Mouse (Mus musculus): Measurements from ENCODE around the gene Gm20716.

Gene Gm20716

GRCm38 (mm10) chr2:168229116-168230025 is 793 bp downstream of the Gm20716 start:
- peak; percentile 55 for DNase-seq (ENCODE audit: low read depth)

DNA sequence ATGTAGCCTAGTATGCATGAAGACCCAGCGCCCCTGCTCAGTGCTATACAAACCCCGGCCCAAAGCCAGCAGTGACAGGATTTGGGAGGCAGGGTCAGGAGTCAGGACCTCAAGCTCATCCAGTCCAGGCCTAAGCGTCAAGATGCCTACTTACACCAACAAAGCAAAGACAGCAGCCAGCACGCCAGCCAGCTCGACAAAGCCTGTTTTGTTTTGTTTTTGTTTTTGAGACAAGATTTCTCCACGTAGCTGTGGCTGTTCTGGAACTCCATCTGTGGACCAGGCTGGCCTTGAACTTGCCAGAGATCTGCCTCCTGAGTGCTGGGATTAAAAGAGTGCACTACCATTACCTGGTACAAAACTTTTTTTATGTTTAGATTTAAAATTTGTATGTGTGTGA is 6.8 kb downstream of the Gm20716 start:
- DNase-seq (ENCODE audit: low read depth), result no peak

- DNase-seq (ENCODE audit: low read depth), result no peak
Observed at GRCm38 (mm10) chr2:168213788-168214397, 16.3 kb downstream of the Gm20716 start.

GRCm38 (mm10) chr2:168207883-168208282 is 22.3 kb downstream of the Gm20716 start:
- DNase-seq (ENCODE audit: low read depth), result no peak

DNA sequence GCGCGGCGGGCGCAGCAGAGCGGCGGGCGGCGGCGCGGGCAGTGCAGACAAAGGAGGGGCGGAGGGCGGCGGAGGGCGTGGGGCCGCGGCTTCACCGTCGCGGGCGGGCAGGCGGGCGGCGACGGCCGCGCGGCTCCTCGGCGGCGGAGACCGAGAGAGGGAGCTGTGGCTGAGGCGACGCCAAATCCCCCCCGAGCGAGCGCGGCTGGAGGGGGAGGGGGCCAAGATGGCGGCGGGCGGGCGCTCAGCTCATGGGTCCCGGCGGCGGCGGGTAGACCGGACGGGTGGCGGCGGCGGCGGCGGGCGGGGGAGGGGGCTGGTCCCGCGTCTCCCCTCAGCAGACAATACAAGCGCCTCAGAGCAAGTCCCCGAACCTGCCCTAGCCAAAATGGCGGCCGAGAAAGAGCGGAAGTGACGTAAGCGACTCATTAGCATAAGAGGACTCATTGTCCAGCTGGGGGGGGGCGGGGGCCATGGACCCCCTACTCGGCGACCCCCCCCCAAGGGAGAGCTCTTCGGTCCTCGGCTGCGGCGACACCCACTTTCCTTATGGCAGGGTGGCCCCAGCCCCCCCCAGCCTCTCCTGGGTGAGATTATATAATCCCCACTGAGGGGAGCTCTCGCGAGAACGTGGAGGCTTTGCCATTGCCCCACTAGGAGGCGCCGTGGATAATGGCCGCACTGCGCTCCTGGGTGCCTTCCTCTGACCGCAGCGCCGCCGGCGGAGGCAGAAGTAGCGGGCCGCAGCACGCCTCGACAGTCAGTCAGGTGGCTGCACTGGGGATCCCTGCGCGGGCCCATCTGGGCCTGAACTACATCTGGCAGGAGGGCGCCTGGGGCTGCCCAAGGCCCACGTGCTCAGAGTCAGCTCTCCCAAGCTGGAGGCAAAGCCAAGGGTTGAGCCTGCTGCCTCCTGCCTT is 23.2 kb downstream of the Gm20716 start, which contains the start of gene Adnp:
Gene Adnp (minus strand): TSS at position 388 of the 920 bp plus-strand sequence.
- peak; percentile 96 for DNase-seq (ENCODE audit: low read depth)

DNA sequence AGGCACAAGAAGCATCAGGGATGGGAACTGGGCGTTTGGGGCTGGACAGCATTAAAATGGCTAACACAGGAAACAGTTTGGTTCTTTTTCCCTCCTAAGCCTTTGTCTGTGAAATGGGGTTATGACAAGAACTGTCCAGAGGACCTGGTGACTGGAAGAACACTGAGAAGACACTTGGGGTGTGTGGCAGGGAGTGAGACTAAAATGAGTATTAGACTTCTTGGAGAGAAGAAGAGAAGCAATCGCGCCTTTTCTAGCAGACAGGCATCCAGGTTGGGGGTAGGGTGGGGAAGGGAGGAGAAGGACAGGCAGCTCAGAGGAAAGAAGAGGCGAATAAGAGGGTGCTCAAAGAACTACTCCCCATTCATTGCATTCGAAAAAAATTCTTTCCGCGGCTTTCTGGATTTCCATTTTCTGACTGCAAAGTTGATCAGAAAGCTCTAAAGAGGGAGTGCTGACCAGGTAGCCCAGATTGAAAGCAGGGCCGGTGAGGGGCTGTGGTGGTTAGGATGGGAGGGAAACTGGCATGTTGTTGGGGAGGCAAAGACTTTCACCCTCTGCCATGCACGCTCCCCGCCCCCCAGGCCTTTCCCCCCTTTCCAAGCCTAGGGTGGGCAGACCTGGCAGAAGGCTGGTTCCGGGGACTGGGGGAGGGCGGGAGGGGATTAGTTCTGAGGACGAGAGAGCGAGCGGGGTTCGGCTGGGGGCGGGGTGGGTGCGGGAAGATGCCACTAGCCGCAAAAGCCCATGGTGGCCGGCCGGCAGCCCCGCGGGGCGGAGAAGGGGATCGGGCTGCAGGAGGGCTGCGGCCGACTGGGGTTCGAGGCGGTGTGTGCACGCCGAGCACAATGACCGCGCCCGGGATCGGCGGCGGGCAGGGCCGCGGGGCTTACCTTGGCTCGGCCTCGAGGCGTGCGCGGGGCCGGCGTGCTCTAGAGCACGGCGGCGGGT is 24.2 kb downstream of the Gm20716 start:
- DNase-seq (ENCODE audit: low read depth), result peak; percentile 17

DNA sequence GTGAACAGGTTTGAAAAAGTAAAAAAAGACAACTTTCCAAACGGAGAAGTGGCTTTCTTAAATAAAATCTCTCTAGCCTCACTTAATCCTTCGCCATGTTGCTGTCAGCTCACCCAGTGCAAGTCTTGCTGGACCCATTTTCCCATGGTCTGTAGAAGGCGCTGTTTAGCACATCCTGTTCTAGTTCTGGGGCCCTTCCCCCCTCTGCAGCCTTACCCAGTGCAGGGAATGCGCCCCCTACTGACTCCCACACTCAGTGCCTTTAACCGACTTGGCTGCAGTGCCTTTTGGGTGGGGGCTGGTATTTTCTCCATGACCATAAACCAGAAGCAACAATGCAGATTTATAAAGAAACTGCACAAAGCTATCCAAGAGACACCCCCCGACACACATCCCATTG is 24.9 kb downstream of the Gm20716 start:
- peak; percentile 96 for DNase-seq (ENCODE audit: low read depth)

- no peak for DNase-seq (ENCODE audit: low read depth)
Observed at GRCm38 (mm10) chr2:168204476-168204999, 25.6 kb downstream of the Gm20716 start.

DNA sequence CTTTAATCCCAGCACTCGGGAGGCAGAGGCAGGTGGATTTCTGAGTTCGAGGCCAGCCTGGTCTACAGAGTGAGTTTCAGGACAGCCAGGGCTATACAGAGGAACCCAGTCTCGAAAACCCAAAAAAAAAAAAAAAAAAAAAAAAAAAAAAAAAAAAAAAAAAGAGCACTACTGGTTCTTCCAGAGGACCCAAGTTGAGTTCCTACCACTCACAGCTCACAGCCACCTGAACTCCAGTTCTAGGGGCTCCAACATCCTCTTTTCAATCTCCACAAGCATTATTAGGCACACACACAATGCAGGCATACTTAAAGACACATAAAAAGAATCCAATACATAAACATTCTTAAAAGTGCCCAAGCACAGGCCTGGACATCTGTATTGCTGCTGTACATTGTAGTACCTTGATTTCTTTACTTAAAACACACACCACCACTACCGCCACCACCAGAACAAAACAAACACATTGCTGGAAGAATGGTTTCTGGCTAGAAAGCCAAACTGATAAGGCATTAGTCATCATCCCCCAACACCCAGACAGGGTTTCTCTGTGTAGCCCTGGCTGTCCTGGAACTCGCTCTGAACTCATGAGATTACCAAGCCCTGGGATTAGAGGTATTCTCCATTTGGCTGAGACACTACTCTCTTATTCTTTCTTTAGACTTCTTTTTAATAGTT is 30.0 kb downstream of the Gm20716 start:
- DNase-seq (ENCODE audit: low read depth), result peak; percentile 85

GRCm38 (mm10) chr2:168199476-168199875 is 30.7 kb downstream of the Gm20716 start:
- DNase-seq (ENCODE audit: low read depth), result no peak

DNA sequence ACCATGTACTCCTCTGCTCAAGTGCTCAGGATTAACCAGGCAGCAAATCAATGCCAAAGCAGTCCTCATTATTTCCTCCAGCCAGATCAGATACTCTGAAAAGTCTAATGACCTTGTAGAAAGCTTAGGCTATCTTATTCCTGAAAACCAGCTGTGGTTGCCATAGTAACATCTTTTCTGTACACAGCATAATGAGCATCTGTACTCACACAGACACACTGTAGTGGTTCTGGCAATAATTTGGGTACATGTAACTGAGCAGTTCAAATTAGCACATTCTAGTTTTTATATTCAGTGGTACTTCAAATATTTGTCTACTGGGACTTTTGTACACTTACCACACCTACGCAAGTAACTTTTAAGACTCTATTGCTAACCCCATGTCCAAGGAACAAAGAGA is 31.7 kb downstream of the Gm20716 start:
- DNase-seq (ENCODE audit: low read depth), result no peak

- DNase-seq (ENCODE audit: low read depth), result no peak
Observed at GRCm38 (mm10) chr2:168195721-168196120, 34.4 kb downstream of the Gm20716 start.

DNA sequence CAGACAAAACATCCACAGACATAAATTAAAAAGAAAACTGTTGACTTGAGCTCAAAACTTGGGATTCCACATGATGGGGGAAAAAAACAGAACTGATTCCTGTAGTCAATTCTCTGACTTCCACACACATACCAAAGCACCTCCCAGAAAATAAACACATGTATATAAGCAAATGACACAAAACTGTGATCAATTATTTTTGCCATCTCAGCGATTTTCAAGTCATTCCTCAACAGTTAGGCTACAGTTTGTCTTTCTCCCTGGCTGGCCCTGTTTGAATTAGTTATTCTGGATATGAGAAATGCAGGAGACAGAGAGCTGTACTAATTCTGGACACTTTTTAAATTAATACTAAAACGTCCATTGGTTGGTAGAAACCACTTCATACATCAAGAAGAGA is 36.5 kb downstream of the Gm20716 start:
- no peak for DNase-seq (ENCODE audit: low read depth)

GRCm38 (mm10) chr2:168191856-168192255 is 38.3 kb downstream of the Gm20716 start:
- peak; percentile 26 for DNase-seq (ENCODE audit: low read depth)

GRCm38 (mm10) chr2:168175946-168176345 is 54.2 kb downstream of the Gm20716 start:
- no peak for DNase-seq (ENCODE audit: low read depth)

- DNase-seq (ENCODE audit: low read depth), result peak; percentile 67
Observed at GRCm38 (mm10) chr2:168170167-168170685, 59.9 kb downstream of the Gm20716 start.

- DNase-seq (ENCODE audit: low read depth), result no peak
Observed at GRCm38 (mm10) chr2:168169800-168170113, 60.4 kb downstream of the Gm20716 start.

GRCm38 (mm10) chr2:168168892-168169799 is 61.0 kb downstream of the Gm20716 start:
- DNase-seq (ENCODE audit: low read depth), result no peak

- DNase-seq (ENCODE audit: low read depth), result peak; percentile 62
Observed at GRCm38 (mm10) chr2:168167781-168168180, 62.4 kb downstream of the Gm20716 start.
